Mouse (Mus musculus) CH12.LX (cell line): ENCODE results near the gene Tbx5.

Experiments
- CTCF ChIP-seq, 2 experiments: IDR thresholded peaks in 1 of 2; conservative IDR thresholded peaks in 1 of 2; 2 replicates each; pipeline ENCODE4 v1.5.1; 2011 to 2012; ENCODE audit warnings: low read depth in 2 of 2, low read length in 2 of 2, improper control_type of control experiment in 1 of 2, inconsistent platforms in 1 of 2, mild to moderate bottlenecking in 1 of 2, moderate library complexity in 1 of 2
- MAFK ChIP-seq: IDR thresholded peaks from 2 replicates; pipeline ENCODE4 v1.6.1; 2011; ENCODE audit warnings: low read length, improper control_type of control experiment; ENCODE audit not compliant: insufficient replicate concordance
- MAX ChIP-seq: IDR thresholded peaks from 2 replicates; pipeline ENCODE4 v1.6.1; 2011; ENCODE audit warnings: low read length, improper control_type of control experiment
- POLR2A ChIP-seq: IDR thresholded peaks from 2 replicates; pipeline ENCODE4 v1.6.1; 2011; ENCODE audit warnings: low read depth, mild to moderate bottlenecking, improper control_type of control experiment, low read length
- POLR2AphosphoS2 ChIP-seq: IDR thresholded peaks from 2 replicates; pipeline ENCODE4 v1.6.1; 2011; ENCODE audit warnings: low read depth, low read length, improper control_type of control experiment
- RAD21 ChIP-seq: IDR thresholded peaks from 2 replicates; pipeline ENCODE4 v1.6.1; 2011; ENCODE audit warnings: low read depth, mild to moderate bottlenecking, low read length, improper control_type of control experiment, moderate library complexity
- TCF12 ChIP-seq: IDR thresholded peaks from 2 replicates; pipeline ENCODE4 v1.6.1; 2014; ENCODE audit warnings: low read depth, mild to moderate bottlenecking, inconsistent platforms, low read length, improper control_type of control experiment
- ZKSCAN1 ChIP-seq: IDR thresholded peaks from 2 replicates; pipeline ENCODE4 v1.6.1; 2012; ENCODE audit warnings: low read depth, inconsistent platforms, low read length, improper control_type of control experiment, borderline replicate concordance

- TF ChIP-seq CTCF (conservative IDR thresholded peaks at IDR 0.05 in 1 of 2, IDR thresholded peaks at IDR 0.05 in 1 of 2; ENCODE audit: low read depth in 2 of 2, low read length in 2 of 2) (no peak), MAX (no peak), ZKSCAN1 (no peak), TCF12 (no peak), POLR2AphosphoS2 (no peak), POLR2A (no peak), MAFK (no peak), RAD21 (no peak)
These were observed 7.9 kb downstream of the Tbx5 start for GRCm38 (mm10) chr5:119840404-119840803.
